Mouse (Mus musculus) embryonic fibroblast, embryonic 13.5 days (primary cell): ENCODE results near the gene Akap7. TPM values are rescaled to one million over a fixed set of nuclear protein-coding genes. Genes with fewer than 3 reads are reported as not detected.

Experiments used
- H3K27ac ChIP-seq: 2 replicates; pipeline ENCODE4 v1.5.1; 2012; ENCODE audit warnings: low read length, control low read depth, inconsistent platforms; ENCODE audit not compliant: insufficient read depth
- H3K4me1 ChIP-seq: 2 replicates; pipeline ENCODE4 v1.6.1; 2011; ENCODE audit warnings: low read length; ENCODE audit not compliant: control insufficient read depth, insufficient read depth
- H3K4me3 ChIP-seq: 2 replicates; pipeline ENCODE4 v1.5.1; 2011; ENCODE audit warnings: mild to moderate bottlenecking, control low read depth, low read length; ENCODE audit not compliant: insufficient read depth
- CTCF ChIP-seq: IDR thresholded peaks from 2 replicates; pipeline ENCODE4 v1.5.1; 2011; ENCODE audit warnings: mild to moderate bottlenecking, control low read depth, low read length, moderate library complexity, borderline replicate concordance; ENCODE audit not compliant: insufficient read depth
- POLR2A ChIP-seq: IDR thresholded peaks from 2 replicates; pipeline ENCODE4 v1.6.1; 2011; ENCODE audit warnings: low read depth, mild to moderate bottlenecking, control low read depth, low read length, moderate library complexity
- polyA plus RNA-seq: library from polyadenylated mRNA; stranded (reverse); fragments of >200 nt; gene quantifications from 2 replicates; pipeline ENCODE4 v1.2.4, GENCODE M21; 2011; ENCODE audit warnings: low read depth; ENCODE audit not compliant: missing spikeins, insufficient read length

The Akap7 gene
- polyA plus RNA-seq, 1 experiment, result 18.9 TPM

- Histone ChIP-seq H3K4me3 (no peak overlapping the region), H3K27ac (no peak overlapping the region), H3K4me1 (peaks cover 8% of the 10 kb centered on the region)
- no peak for TF ChIP-seq POLR2A
- no peak for TF ChIP-seq CTCF
These were observed 8.6 kb downstream of the Akap7 start for GRCm38 (mm10) chr10:25299031-25299529.

GRCm38 (mm10) chr10:25298264-25298671, 9.4 kb downstream of the Akap7 start:
- Histone ChIP-seq H3K4me3 (no peak overlapping the region), H3K27ac (no peak overlapping the region), H3K4me1 (peaks cover 8% of the 10 kb centered on the region)
- TF ChIP-seq POLR2A (no peak), CTCF (no peak)

GRCm38 (mm10) chr10:25297666-25298263, 9.9 kb downstream of the Akap7 start:
- Histone ChIP-seq H3K4me1 (peaks cover 8% of the 10 kb centered on the region), H3K4me3 (peak overlapping the region; percentile 25), H3K27ac (no peak overlapping the region; the same call in 1 of the 2 replicates)
- TF ChIP-seq CTCF (no peak), POLR2A (no peak)

GRCm38 (mm10) chr10:25296657-25297369, 10.9 kb downstream of the Akap7 start:
- no peak for TF ChIP-seq CTCF
- TF ChIP-seq POLR2A, result peak; percentile 85
- H3K4me3 ChIP-seq, result peak overlapping the region; percentile 66
- H3K4me1 ChIP-seq, result peaks cover 8% of the 10 kb centered on the region
- peak overlapping the region; percentile 84 for H3K27ac ChIP-seq

- Histone ChIP-seq H3K4me1 (peaks cover 8% of the 10 kb centered on the region), H3K27ac (peak overlapping the region; percentile 84; the same call in 1 of the 2 replicates), H3K4me3 (peak overlapping the region; percentile 47)
- no peak for TF ChIP-seq CTCF
- TF ChIP-seq POLR2A, result no peak
These were observed 11.4 kb downstream of the Akap7 start for GRCm38 (mm10) chr10:25296286-25296656.

- TF ChIP-seq POLR2A (no peak), CTCF (no peak)
- Histone ChIP-seq H3K27ac (no peak overlapping the region), H3K4me1 (peaks cover 8% of the 10 kb centered on the region), H3K4me3 (no peak overlapping the region)
These were observed 11.8 kb downstream of the Akap7 start for GRCm38 (mm10) chr10:25295836-25296235.

- peaks cover 8% of the 10 kb centered on the region for H3K4me1 ChIP-seq
- H3K4me3 ChIP-seq, result no peak overlapping the region
- no peak overlapping the region for H3K27ac ChIP-seq
- TF ChIP-seq POLR2A (no peak), CTCF (no peak)
These were observed 12.7 kb downstream of the Akap7 start for GRCm38 (mm10) chr10:25294999-25295398.

- Histone ChIP-seq H3K27ac (no peak overlapping the region), H3K4me1 (peaks cover 8% of the 10 kb centered on the region), H3K4me3 (no peak overlapping the region)
- no peak for TF ChIP-seq CTCF
- no peak for TF ChIP-seq POLR2A
These were observed 13.9 kb downstream of the Akap7 start for GRCm38 (mm10) chr10:25293796-25294195.

- no peak overlapping the region for H3K27ac ChIP-seq
- H3K4me1 ChIP-seq, result peaks cover 2% of the 10 kb centered on the region; the same call in 1 of the 2 replicates
- TF ChIP-seq POLR2A, result no peak
- TF ChIP-seq CTCF, result no peak
- no peak overlapping the region for H3K4me3 ChIP-seq
These were observed 16.6 kb downstream of the Akap7 start for GRCm38 (mm10) chr10:25291053-25291452.
